Mouse (Mus musculus) ES-E14 (cell line): Measurements from ENCODE around the gene Cnot2.

Source experiments
- CHD2 ChIP-seq: IDR thresholded peaks from 2 replicates; pipeline ENCODE4 v1.6.1; 2014; ENCODE audit warnings: mild to moderate bottlenecking, low read depth, low read length, inconsistent platforms
- MAFK ChIP-seq: IDR thresholded peaks from 2 replicates; pipeline ENCODE4 v1.6.1; 2014; ENCODE audit warnings: mild to moderate bottlenecking, low read depth, low read length, inconsistent platforms; ENCODE audit not compliant: insufficient read depth
- ZC3H11A ChIP-seq: IDR thresholded peaks from 2 replicates; pipeline ENCODE4 v1.6.1; 2012; ENCODE audit warnings: low read depth, mild to moderate bottlenecking, inconsistent platforms, low read length, borderline replicate concordance
- ZNF384 ChIP-seq: IDR thresholded peaks from 2 replicates; pipeline ENCODE4 v1.6.1; 2012; ENCODE audit warnings: low read depth, low read length, inconsistent platforms

DNA sequence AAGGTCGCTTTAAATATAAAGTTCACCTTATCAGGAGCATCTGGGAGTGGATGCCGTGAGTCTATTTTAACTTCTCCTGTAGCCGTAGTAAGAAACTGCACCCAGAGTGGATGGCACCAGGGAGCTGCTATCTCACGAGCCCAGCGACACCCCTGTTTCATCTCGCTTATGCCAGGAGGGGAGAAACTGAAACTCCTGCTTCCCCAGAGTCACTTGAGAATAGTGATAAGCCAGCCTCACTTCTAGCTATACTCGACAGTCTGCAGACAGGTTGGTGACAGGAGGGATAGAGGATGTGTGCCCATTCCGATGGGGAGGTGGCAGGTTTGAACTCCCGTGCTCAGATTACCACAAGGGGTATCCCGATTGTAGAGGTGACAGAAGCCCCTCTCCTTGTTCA is 141.2 kb downstream of the Cnot2 start:
- no peak for TF ChIP-seq CHD2
- no peak for TF ChIP-seq ZNF384
- no peak for TF ChIP-seq ZC3H11A
- TF ChIP-seq MAFK: no peak
